Mouse (Mus musculus): Measurements from ENCODE around the gene Gfod1. TPM values are rescaled to one million over a fixed set of nuclear protein-coding genes. Genes with fewer than 3 reads are reported as not detected.

Gfod1 gene
- total RNA-seq, 2 experiments from 2014 or later = 4.7 to 6.8 TPM

DNA sequence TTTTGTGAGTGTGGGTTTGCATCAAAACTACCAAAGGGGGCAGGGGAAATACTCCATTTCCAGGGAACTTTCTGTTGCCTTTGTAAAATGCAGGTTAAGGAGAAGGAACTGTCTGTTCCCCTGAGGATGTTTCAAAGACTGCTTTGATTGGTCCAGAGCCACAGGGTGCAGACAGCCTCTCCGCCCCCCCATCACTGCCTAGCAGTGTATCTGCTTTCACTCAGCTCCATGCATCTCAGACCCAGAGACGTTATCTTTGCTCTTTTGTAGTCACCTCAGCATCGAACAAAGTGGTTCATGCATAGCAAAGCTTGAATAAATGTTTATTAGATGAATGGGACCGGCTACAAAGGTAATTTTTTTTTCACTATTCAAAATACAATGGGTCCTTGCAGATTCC, 38.9 kb downstream of the Gfod1 start:
- no peak for DNase-seq (ENCODE audit: low spot score)

DNA sequence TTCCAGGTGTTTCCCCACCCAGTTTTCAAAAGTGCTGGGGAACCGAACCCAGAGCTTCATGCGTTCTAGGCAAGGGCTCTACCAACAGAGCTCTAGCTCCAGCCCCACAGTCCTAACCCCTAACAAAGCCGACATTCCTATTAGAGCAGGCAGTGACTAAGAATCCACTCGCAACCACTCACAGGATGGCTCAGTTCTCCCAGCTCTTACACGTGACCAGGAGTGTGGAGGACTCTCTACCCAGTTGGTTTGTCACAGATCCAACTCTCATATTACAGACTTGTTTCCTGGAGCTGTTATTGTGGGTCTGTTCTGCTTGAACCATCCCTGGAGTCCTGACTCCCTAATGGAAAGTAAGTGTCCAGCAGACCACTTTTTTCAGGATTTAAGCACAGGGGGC, 40.3 kb downstream of the Gfod1 start:
- no peak for DNase-seq (ENCODE audit: low spot score)

DNA sequence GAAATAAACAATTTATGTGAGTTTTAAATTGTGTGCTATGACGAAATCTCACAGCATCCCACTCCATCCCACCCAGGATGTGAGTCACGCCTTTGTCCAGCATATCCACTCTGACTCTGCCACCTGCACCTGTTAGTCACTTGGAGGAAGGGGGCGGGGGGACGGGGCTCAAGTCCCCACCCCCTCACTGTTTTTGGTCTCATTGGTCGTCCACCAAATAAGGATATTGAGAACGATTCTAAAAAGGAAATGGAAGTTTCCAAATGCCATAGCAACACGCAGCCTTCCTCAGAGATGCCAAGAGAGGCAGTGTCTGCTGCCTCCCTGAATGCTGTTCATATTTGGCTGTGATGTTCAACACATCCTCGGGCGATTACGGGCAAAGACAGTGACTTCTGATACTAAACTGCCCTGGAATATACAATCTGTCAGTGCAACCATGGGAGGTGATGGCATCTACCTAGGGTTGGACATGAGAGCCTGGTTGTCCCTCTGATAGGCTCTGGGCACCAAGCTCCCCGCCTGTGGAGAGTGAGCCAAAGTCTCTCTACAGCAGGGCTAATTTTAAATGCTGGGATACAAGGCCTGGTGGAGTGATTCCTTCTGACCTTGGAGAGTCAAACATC, 41.7 kb downstream of the Gfod1 start:
- DNase-seq (ENCODE audit: low spot score) = no peak

DNA sequence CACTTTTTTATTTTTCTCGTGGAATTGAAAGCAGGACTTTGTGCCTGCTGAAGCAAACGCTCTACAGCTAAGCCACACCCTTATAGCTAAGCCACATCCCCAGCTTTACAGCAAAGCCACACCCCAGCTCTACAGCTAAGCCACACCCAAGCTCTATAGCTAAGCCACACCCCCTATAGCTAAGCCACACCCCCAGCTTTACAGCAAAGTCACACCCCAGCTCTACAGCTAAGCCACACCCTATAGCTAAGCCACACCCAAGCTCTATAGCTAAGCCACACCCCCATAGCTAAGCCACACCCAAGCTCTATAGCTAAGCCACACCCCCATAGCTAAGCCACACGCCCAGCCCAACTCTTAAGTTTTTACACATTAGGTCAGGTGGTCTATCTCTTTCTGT, 42.7 kb downstream of the Gfod1 start:
- no peak for DNase-seq (ENCODE audit: low spot score)

DNA sequence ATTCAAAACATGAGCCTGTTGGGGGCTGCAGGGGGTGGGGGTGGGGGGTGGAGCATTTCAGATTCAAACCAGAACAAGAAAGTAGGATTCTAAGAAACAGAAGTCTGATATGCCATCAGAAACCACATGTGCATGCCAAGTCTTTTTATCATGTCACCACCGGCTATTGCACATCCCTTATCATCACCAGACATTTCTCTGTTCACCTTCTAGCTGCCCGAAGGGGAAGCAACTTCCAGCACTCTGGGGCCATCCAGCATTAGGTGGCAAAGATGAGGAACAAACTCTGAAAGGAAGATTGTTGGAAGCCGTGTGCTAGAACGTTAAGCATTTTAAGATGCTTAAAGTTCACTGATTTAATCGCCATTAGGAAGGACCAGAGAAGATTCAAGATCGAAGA, 43.2 kb downstream of the Gfod1 start:
- no peak for DNase-seq (ENCODE audit: low spot score)

DNA sequence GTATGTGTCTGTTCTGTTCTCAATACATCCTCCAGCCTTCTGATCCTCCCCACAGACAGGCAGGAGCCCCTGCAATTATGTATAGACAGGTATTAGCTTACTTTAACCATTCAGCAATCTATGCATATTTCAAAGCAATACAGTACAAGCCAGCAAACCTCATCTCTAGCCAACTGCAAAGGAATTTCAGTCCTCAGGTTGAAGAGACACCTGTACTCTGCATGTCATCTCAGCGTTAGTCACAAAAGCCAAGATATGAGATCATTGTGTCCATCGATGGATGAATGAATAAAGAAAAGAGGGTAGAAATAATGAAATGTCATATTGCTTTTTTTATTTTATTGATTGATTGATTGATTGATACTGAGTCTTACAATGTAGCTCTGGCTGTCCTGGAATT, 47.5 kb downstream of the Gfod1 start:
- no peak for DNase-seq (ENCODE audit: low spot score)

DNA sequence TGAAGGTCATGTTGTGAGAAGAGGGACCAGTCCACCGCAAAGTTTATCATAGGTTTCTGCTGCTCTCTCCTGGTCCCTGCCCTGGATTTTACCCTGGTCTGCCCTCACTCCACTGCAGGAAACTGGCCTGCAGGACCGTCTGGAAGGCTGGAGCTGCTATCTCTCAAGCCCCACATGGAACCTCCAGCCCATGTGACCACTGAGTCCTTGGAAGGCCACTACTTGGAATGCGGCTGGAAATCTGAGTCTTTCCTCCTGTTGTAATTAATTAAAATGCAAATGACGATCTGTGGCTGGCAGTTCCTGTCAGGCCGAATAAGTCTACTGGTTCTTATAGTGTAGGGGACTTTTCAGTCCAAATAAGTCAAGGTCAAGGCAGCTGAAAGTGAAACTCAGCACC, 50.4 kb downstream of the Gfod1 start:
- no peak for DNase-seq (ENCODE audit: low spot score)

DNA sequence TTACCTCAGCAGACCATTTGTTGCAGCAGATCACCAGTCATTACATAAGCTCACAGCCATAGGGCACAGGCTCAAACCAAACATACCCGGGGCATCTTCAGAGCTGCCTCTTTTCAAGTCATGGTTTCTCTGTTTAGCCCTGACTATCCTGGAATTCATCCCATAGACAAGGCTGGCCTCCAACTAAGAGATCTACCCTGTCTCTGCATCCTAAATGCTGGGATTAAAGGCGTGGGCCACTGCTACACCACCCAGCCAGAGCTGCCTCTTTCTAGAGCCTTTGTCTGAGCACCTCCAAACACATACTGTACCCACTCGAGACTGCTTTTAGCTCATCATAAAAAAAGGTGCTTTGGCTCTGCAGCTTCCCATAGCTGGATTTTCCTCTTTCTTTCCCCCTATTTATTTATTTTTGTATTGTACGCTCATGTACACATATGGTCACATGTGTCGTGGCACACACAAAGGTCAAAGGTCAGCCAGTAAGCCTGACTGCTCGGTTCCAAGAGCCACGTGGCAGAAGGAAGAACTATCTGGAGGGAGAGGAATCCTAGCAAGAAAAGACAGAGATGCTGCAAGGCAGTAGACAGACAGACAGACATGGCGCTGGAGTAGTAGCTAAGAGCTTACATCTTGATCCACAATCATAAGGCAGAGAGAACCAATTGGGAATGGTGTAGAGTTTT, 51.7 kb downstream of the Gfod1 start:
- no peak for DNase-seq (ENCODE audit: low spot score)

DNA sequence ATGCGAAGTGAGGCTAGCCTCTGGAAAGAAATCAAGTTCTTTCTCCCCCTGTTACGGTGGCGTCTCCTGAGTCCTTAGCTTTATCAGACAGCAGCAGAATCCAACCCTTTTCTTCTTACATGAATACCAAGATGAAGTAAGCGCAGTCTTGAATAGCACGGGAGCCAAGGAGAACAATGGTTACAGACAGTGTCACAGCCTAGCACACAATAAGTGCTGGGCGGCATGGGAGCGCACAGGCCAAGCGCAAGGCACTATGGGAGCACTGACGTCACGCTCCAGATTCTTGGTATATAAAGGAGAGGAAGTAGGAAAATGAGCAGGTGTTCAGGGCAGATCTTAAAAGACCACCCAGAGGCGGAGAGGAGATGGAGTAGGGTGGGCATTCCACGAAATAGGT, 52.6 kb downstream of the Gfod1 start:
- no peak for DNase-seq (ENCODE audit: low spot score)

DNA sequence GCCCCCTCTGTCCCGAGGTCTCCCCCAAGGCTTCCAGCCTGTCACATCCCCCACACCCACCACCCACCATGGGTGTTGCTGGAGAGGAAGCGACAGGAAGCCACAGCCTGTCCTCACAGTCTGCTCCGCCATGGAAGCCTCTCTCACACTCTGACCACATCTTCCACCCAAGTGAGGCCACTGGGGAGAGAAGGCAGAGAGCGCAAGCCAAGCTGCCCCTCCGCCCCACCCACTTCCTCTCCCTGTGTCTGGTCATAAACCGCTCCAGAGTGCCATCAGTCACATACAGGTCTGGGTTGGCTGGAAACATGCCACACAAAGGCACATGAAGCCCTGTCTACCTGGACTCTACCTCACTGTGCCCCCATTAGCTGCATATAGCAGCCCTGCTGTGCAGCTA, 53.3 kb downstream of the Gfod1 start:
- DNase-seq (ENCODE audit: low spot score) = peak; percentile 17

DNA sequence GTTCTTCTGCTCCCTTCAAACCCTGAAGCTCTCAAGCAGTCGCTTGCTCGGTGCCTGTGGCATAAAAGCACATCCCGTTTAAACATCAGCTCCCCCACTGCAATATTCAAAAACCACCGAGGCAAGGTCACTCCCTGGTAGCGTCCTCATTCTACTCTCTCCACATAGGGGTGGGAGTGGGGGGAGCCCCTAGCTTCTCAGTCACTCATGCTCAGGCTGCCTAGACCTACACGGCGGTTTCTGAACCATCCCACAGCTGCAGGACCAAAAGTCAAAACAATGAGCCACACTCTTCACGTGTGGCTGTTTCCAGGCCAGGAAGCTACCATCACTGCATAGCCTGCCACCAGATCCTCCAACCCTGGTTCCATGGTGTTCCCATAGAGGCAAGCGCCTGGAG, 53.9 kb downstream of the Gfod1 start:
- no peak for DNase-seq (ENCODE audit: low spot score)

DNA sequence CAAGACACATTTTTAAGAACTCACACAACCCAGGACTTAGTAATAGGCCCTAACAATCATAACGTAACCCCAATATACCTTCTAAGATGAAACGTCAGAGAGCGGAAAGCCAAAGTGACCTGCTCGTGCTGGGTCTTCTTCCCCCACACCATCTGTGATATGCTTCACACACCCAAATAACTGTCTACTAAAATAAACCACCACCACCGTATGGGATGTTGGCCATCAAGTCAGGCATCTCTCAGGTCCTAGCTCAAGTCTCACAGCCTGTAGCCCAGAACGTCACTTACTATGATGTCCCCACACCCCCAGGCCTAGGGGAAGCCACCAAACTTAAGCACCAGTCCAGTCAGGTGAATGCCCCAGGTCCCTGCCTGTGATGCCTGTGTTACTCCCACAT, 55.6 kb downstream of the Gfod1 start:
- DNase-seq (ENCODE audit: low spot score) = no peak

DNA sequence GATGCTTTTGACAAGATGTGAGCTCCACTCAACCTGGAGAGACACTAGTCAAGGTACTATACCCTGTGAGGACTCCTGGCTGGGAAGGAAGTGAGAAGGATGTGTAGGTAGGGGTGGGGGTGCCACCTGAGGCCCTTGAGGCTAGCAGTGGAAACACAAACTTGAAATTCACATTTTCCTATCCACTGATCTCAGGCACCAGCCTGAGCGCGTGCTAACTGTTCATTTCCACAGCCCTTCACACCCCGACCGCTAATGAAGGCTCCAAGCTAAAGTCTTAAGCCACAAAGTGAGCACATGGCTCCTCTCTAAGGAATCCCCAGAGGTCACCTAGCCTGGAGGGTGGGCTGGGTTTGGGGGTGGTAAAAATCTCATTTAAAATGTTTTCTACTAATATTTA, 57.1 kb downstream of the Gfod1 start:
- DNase-seq (ENCODE audit: low spot score) = no peak

DNA sequence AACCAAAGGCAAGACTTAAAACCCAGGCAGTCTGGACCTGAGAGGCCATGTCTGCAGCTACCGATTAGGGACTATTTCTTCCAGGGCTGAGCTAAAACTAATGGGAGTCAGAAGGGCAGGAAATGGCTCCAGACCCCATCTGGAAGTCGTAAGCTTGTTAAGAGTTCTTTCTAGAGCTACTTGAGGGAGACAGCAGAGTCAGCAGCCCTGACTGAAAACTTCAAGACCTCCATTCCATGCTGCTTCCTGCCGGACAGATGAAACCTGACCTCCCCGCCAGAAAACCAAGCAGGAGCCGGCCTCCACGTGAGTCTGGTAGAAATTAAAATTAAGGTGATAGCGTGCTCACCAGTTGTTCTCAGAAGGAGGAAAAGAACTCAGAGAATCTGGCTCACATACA, 60.2 kb downstream of the Gfod1 start:
- DNase-seq (ENCODE audit: low spot score) = no peak

DNA sequence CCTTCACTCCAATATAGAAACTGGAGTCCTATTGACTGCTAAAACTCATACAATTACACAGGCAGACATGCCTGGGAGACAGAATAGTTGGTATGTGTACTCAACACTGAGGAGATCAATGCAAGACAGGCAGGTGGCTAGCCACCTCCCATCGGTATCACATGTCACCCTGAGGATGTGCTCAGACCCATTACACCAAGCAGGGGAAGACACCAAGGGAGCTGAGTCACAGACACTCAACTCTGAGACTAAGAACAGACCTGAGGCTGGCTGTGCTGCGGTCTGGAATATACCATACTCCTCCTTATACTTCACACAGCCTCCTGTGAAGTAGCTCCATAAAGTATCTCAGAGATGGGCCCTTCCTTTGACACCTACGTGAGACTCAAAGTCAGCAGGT, 60.7 kb downstream of the Gfod1 start:
- no peak for DNase-seq (ENCODE audit: low spot score)

DNA sequence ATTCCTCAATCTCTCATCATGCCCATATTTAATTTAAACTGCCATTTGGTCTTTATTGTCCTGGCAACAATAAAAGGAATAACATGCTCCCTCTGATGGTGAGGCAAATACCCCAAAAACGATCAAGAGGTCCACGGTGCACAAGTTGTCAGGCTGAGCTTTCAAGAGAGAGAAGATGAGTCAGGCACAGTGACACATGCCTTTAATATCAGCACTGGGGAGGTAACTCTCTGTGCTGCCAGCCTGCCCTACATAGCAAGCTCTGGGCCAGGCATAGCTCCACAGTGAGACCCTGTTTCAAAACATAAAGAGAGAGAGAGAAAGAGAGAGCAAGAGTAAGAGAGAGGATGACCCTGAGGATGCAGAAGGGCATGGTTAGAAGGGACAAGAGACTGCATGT, 62.2 kb downstream of the Gfod1 start:
- no peak for DNase-seq (ENCODE audit: low spot score)

DNA sequence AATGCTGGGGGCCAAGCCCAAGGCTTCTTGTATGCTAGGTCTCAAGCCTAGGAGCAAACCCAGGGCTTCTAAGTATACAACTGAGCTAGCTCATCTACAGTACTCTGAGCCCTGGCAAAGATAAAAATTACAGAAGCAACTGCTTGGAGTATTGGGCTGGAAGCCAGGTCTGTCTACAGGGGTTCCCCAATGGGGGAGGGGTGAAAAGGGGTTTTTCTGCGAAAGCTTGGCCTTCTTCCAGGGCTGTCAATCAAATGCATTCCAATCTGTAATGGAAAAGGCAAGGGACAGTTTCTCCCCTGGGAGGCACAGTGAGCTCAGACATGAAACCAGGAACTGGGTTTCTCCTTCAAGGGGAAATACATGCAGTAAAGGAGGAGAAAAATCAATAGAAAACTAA, 62.9 kb downstream of the Gfod1 start:
- peak; percentile 13 for DNase-seq (ENCODE audit: low spot score)

DNA sequence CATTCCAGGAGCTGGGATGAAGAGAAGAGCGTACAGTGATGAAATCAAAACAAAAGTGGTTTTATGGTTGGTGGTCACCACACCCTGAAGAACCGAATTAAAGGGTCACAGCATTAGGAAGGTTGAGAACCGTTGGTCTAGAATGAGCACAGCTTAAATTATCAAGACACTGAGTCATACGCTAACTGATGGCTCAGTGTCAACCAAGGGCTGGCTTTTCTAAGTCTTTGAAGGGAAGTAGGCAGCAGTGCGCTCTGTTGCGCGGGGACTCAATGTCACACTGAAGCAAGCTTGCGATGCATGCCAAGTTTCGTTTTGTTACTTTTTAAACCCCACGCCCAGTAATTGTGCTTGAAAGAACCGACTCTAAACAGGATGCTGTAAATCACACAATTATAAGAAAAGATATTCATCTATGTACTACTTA, 64.2 kb downstream of the Gfod1 start:
- peak; percentile 40 for DNase-seq (ENCODE audit: low spot score)

DNA sequence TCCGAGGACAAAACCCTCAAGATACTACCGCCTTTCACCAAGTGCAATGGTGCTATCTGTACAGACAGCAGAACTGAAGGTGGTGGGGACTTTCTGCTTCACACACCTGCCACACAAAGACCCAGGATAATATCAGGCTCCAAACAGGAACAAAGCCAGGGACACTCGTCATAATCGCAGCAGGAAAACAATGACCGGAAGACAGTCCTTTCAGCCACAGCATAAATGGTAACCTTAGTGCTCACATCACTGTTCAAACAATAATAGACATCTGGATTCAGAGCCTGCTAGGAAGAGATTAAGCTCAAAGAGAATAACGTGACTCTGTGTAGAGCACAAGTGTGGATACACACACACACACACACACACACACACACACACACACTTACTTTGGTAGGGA, 67.3 kb downstream of the Gfod1 start:
- peak; percentile 30 for DNase-seq (ENCODE audit: low spot score)

DNA sequence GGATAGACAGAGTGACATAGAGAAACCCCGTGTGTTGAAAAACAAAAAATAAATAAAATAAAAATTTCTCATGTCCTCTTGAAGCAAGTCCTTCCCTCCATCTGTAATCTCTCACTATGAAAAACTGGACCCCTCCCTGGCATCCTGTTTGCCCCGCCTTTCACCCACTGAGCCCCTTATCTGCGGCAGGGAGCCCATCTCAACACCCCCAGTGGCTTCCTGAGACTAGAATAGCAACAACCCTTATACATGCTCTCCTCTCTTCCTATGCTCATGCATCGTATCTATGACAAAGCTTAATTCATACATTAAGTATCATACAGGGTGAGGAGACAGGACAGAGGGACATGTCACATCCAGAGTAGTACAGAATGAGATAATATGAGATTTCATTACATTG, 68.0 kb downstream of the Gfod1 start:
- no peak for DNase-seq (ENCODE audit: low spot score)

DNA sequence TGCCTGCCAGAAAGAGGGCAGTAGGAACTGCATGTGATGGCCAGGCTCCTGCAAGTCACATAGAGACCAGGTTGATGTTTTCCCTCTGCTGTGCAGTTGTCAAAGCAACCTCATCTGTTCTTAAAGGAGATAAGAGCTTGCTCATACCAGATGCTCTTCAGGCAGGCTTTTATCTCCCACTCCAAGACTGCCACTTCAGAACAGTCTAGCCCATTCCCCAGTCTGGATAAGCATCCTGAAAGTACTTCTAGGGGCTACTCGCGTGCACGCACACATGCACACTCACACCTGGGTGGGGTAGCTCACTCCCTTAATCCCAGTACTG, 68.4 kb downstream of the Gfod1 start:
- no peak for DNase-seq (ENCODE audit: low spot score)

DNA sequence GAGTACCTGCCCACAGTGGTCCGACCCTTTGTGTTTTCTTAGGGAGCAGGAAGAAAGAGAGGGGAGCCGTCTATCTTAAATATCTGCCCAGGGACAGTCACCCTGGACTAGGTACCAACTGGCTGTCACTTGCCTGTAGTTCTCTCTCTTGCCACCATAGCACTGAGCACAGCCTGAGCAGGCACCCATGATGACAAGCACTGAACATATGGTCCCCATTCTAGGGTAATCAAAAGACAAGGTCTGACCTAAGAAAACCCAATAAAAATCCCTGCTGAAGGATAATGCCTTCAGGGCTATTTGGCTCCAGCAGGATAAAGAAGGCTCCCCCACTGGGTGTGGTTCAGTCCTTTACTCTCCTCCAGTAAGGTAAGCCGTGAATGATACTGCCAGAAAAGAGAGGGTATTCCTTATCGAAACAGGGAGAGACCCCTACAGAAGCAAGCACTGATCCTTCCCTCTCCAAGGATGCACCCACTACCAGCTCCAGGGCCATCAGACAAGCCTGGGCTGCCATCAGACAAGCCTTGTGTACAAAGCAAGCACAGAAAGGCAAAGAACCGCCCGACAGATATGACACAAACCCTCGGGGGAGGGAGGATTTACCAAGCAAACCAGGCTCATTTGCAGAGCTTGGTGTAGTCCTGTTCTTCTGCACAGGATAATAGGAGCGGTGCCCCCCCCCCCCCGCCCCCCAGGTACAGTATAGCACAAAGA, 68.9 kb downstream of the Gfod1 start:
- no peak for DNase-seq (ENCODE audit: low spot score)

DNA sequence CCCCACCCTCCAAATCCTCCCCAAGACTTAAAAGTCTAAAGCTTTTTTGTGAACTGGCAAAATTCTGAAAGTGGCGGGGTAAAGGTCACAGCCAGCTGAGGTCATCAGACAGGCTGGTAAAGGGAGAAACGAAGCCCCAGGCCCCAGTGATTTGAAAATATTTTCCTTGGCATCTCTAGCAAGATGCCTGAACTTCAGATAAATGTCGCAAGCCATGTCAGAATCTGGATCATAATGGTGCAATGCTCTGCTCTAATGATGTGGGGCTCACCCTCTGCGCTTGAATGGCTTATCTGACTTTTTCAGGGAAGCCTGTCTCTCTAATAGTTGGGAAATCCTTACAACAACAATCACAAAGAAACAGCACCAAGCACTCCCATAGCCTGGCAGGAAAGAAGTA, 70.6 kb downstream of the Gfod1 start:
- no peak for DNase-seq (ENCODE audit: low spot score)
